ENCODE assay signal across 8 mouse cellular contexts in genomic region chrX:20848256-20848984, GRCm38 (mm10). TPM values are rescaled to one million over a fixed set of nuclear protein-coding genes. Genes with fewer than 3 reads are reported as not detected.
DNase-seq lines count a peak whose midpoint lies in the region; ATAC-seq lines count a peak whose summit lies in the region.

No protein-coding gene starts in this region.

- no peaks in the 10 kb centered on the region for H3K9me3 ChIP-seq in hindbrain, embryonic 14.5 days (ENCODE audit: control insufficient read depth, low read length)

- H3K27me3 ChIP-seq in hindbrain, embryonic 14.5 days (ENCODE audit: control insufficient read depth, insufficient read depth, low read length): no peaks in the 10 kb centered on the region

- ATAC-seq in hindbrain, embryonic 14.5 days (ENCODE audit: low FRiP score): peak; percentile 99

- H3K9ac ChIP-seq in hindbrain, embryonic 14.5 days: peak overlapping the region; percentile 72

- peak overlapping the region; percentile 52 for H3K4me3 ChIP-seq in hindbrain, embryonic 14.5 days (replicated peaks; ENCODE audit: low read length)

- peak; percentile 98 for DNase-seq in R1 (ENCODE audit: low read depth, low spot score)
- peak; percentile 86 to 89 for DNase-seq in cerebellum, postnatal 25 days
- DNase-seq in frontal cortex, postnatal 25 days (ENCODE audit: low spot score in 2 of 2): peak; percentile 66 to 84
- DNase-seq in hindbrain, embryonic 14.5 days (ENCODE audit: low spot score): peak; percentile 90
- DNase-seq in layer of hippocampus, postnatal 36 days: peak; percentile 86 to 87
- DNase-seq in lung, postnatal 36 days: peak; percentile 97
- DNase-seq in retina, postnatal 1 day: peak; percentile 99
- DNase-seq in urinary bladder, adult 18-20 months (ENCODE audit: low spot score in 2 of 2): peak; percentile 63 to 88

- 20% methylated on average over 37 of the region's 42 CpGs for WGBS in hindbrain, embryonic 14.5 days

- H3K27ac ChIP-seq in hindbrain, embryonic 14.5 days: peak overlapping the region; percentile 87

- peaks cover 9% of the 10 kb centered on the region; the same call in 1 of the 2 replicates for H3K4me1 ChIP-seq in hindbrain, embryonic 14.5 days (replicated peaks; ENCODE audit: control insufficient read depth, insufficient read depth, low read length)

- peaks cover 25% of the 10 kb centered on the region for H3K36me3 ChIP-seq in hindbrain, embryonic 14.5 days (replicated peaks; ENCODE audit: control insufficient read depth, insufficient read depth)

- H3K4me2 ChIP-seq in hindbrain, embryonic 14.5 days (replicated peaks): peak overlapping the region; percentile 65

RNA-seq across cellular contexts. Expression of gene Timp1, which starts 21.5 kb away (rescaled TPM):
- polyA plus RNA-seq in hindbrain, embryonic 14.5 days (2014; fragmentation: Nextera tagmentation; extraction: Ambion mirVana): 4.3 and 5.3 TPM in 2 replicates
- total RNA-seq in layer of hippocampus, postnatal 36 days (2021): under 1 TPM; 0.42 to 0.63 TPM

RNA-seq across cellular contexts. Expression of gene Araf, which starts 50.8 kb away (rescaled TPM):
- polyA plus RNA-seq in hindbrain, embryonic 14.5 days (2014; fragmentation: Nextera tagmentation; extraction: Ambion mirVana): 340 and 353 TPM in 2 replicates
- 100 to 1,000 TPM; 186 to 190 TPM for total RNA-seq in layer of hippocampus, postnatal 36 days (2021)

Comparison
In these comparisons a context has a peak if more than half of its experiments do, and no peak if none do; other contexts are left out.
1. Peak in every context shown above with its lines: DNase-seq, ATAC-seq, H3K4me3 ChIP-seq and H3K27ac ChIP-seq.